Comparison of ENCODE assay signal across 8 mouse cellular contexts in genomic region chr6:8209866-8210186, GRCm38 (mm10). TPM values are rescaled to one million over a fixed set of nuclear protein-coding genes. Genes with fewer than 3 reads are reported as not detected.
A peak's percentile ranks its signal among the peaks of the same experiment; 100 is the strongest.
DNase-seq lines count a peak whose midpoint lies in the region; ATAC-seq and TF ChIP-seq lines count a peak whose summit lies in the region.

No protein-coding gene starts in this region.

- TF ChIP-seq CTCF in hindbrain, postnatal 0 days (IDR thresholded peaks at IDR 0.05; ENCODE audit: low read depth) = no peak

- H3K4me1 ChIP-seq in hindbrain, postnatal 0 days (ENCODE audit: insufficient read depth, low read length) = 0 out of 2 replicates have a peak, but pooled peaks cover 4% of the 10 kb centered on the region
- H3K4me1 ChIP-seq in midbrain, embryonic 12.5 days = peaks cover 11% of the 10 kb centered on the region

- no peaks in the 10 kb centered on the region for H3K27me3 ChIP-seq in hindbrain, postnatal 0 days (ENCODE audit: insufficient read depth, low read length)
- no peaks in the 10 kb centered on the region for H3K27me3 ChIP-seq in midbrain, embryonic 12.5 days

- H3K27ac ChIP-seq in hindbrain, postnatal 0 days = peak overlapping the region; percentile 93; the same call in 1 of the 2 replicates
- H3K27ac ChIP-seq in midbrain, embryonic 12.5 days (replicated peaks) = peak overlapping the region; percentile 94

- peak; percentile 14 for DNase-seq in adrenal gland, postnatal 10 days
- DNase-seq in adrenal gland, postnatal 14 days = no peak
- DNase-seq in right cerebral cortex, postnatal 10 days (ENCODE audit: low spot score in 2 of 2) = peak; percentile 35 to 45
- DNase-seq in right cerebral cortex, postnatal 25 days = no peak
- peak; percentile 63 for DNase-seq in hindbrain, postnatal 0 days (ENCODE audit: low spot score)
- no peak for DNase-seq in frontal cortex, postnatal 14 days (ENCODE audit: low spot score in 2 of 2)
- DNase-seq in left cerebral cortex, postnatal 14 days (ENCODE audit: low spot score in 2 of 2) = no peak

- ATAC-seq in hindbrain, postnatal 0 days = no peak
- ATAC-seq in midbrain, embryonic 12.5 days (ENCODE audit: low FRiP score, low read depth) = no peak; the same call in 1 of the 2 replicates

- H3K9ac ChIP-seq in hindbrain, postnatal 0 days (replicated peaks; ENCODE audit: low read length) = peak overlapping the region; percentile 88
- H3K9ac ChIP-seq in midbrain, embryonic 12.5 days (replicated peaks) = peak overlapping the region; percentile 87

- H3K36me3 ChIP-seq in hindbrain, postnatal 0 days (ENCODE audit: insufficient read depth, low read length) = no peaks in the 10 kb centered on the region
- H3K36me3 ChIP-seq in midbrain, embryonic 12.5 days = peaks cover under 1% of the 10 kb centered on the region; the same call in 1 of the 2 replicates

- no peaks in the 10 kb centered on the region for H3K9me3 ChIP-seq in hindbrain, postnatal 0 days (ENCODE audit: low read length)
- H3K9me3 ChIP-seq in midbrain, embryonic 12.5 days = no peaks in the 10 kb centered on the region

- WGBS in hindbrain, postnatal 0 days = 12% methylated on average over 10 of the region's 10 CpGs
- 11% methylated on average over 10 of the region's 10 CpGs for WGBS in midbrain, embryonic 12.5 days

- H3K4me2 ChIP-seq in hindbrain, postnatal 0 days (ENCODE audit: low read depth, low read length) = peak overlapping the region; percentile 55
- H3K4me2 ChIP-seq in midbrain, embryonic 12.5 days (replicated peaks) = peak overlapping the region; percentile 55

- peak overlapping the region; percentile 77 for H3K4me3 ChIP-seq in hindbrain, postnatal 0 days (ENCODE audit: low read length)
- H3K4me3 ChIP-seq in midbrain, embryonic 12.5 days = peak overlapping the region; percentile 79

- intact Hi-C loops in left cerebral cortex, postnatal 14 days (cut with DNase I) = no loop called here

RNA-seq across cellular contexts. Expression of gene Mios, which starts 0.8 kb away (rescaled TPM):
- total RNA-seq in adrenal gland, postnatal 10 days (2021) = 10 to 100 TPM; 18.4 to 21.6 TPM
- total RNA-seq in adrenal gland, postnatal 14 days (2021) = 18.0 and 18.6 TPM in 2 replicates
- 18.9 and 20.8 TPM in 2 replicates for total RNA-seq in hindbrain, postnatal 0 days (2014; rRNA removed)
- polyA plus RNA-seq in hindbrain, postnatal 0 days (2015; fragmentation: Nextera tagmentation; extraction: Ambion mirVana) = 21.3 and 21.4 TPM in 2 replicates
- 27.6 and 29.0 TPM in 2 replicates for polyA plus RNA-seq in midbrain, embryonic 12.5 days (2016; fragmentation: Nextera tagmentation; extraction: Ambion mirVana)
- 10 to 100 TPM; 22.1 to 24.3 TPM for total RNA-seq in left cerebral cortex, postnatal 14 days (2021)

RNA-seq across cellular contexts. Expression of gene Col28a1, which starts 17.4 kb away (rescaled TPM):
- total RNA-seq in adrenal gland, postnatal 10 days (2021) = 1 to 10 TPM; 4.5 to 6.7 TPM
- total RNA-seq in adrenal gland, postnatal 14 days (2021) = 3.5 and 4.7 TPM in 2 replicates
- 0.75 and 0.94 TPM in 2 replicates for total RNA-seq in hindbrain, postnatal 0 days (2014; rRNA removed)
- polyA plus RNA-seq in hindbrain, postnatal 0 days (2015; fragmentation: Nextera tagmentation; extraction: Ambion mirVana) = 1.4 and 1.5 TPM in 2 replicates
- 0.08 TPM in 1 of 2 replicates, not detected in the other for polyA plus RNA-seq in midbrain, embryonic 12.5 days (2016; fragmentation: Nextera tagmentation; extraction: Ambion mirVana)
- 1 to 10 TPM; 1.0 to 1.1 TPM for total RNA-seq in left cerebral cortex, postnatal 14 days (2021)

RNA-seq across cellular contexts. Expression of gene Rpa3, which starts 49.1 kb away (rescaled TPM):
- 10 to 100 TPM; 40.0 to 47.4 TPM for total RNA-seq in adrenal gland, postnatal 10 days (2021)
- 32.2 and 34.6 TPM in 2 replicates for total RNA-seq in adrenal gland, postnatal 14 days (2021)
- 10.1 and 23.8 TPM in 2 replicates for total RNA-seq in hindbrain, postnatal 0 days (2014; rRNA removed)
- polyA plus RNA-seq in hindbrain, postnatal 0 days (2015; fragmentation: Nextera tagmentation; extraction: Ambion mirVana) = 38.6 and 48.9 TPM in 2 replicates
- 149 and 155 TPM in 2 replicates for polyA plus RNA-seq in midbrain, embryonic 12.5 days (2016; fragmentation: Nextera tagmentation; extraction: Ambion mirVana)
- total RNA-seq in left cerebral cortex, postnatal 14 days (2021) = 10 to 100 TPM; 15.0 to 16.6 TPM

RNA-seq across cellular contexts. Expression of gene Umad1, which starts 49.3 kb away (rescaled TPM):
- 10 to 100 TPM; 10.1 to 11.5 TPM for total RNA-seq in adrenal gland, postnatal 10 days (2021)
- total RNA-seq in adrenal gland, postnatal 14 days (2021) = 11.1 and 14.5 TPM in 2 replicates
- total RNA-seq in hindbrain, postnatal 0 days (2014; rRNA removed) = 16.9 and 24.2 TPM in 2 replicates
- polyA plus RNA-seq in hindbrain, postnatal 0 days (2015; fragmentation: Nextera tagmentation; extraction: Ambion mirVana) = 56.6 and 57.8 TPM in 2 replicates
- polyA plus RNA-seq in midbrain, embryonic 12.5 days (2016; fragmentation: Nextera tagmentation; extraction: Ambion mirVana) = 29.7 and 32.1 TPM in 2 replicates
- 10 to 100 TPM; 32.6 to 33.5 TPM for total RNA-seq in left cerebral cortex, postnatal 14 days (2021)

RNA-seq across cellular contexts. Expression of gene Gm45062, which starts 49.4 kb away (rescaled TPM):
- total RNA-seq in adrenal gland, postnatal 10 days (2021) = 1 to 10 TPM; 1.4 to 2.1 TPM
- 2.0 TPM in 1 of 2 replicates, not detected in the other for total RNA-seq in adrenal gland, postnatal 14 days (2021)
- total RNA-seq in hindbrain, postnatal 0 days (2014; rRNA removed) = 1.8 and 6.6 TPM in 2 replicates
- polyA plus RNA-seq in hindbrain, postnatal 0 days (2015; fragmentation: Nextera tagmentation; extraction: Ambion mirVana) = 4.7 and 4.9 TPM in 2 replicates
- 15.8 and 20.5 TPM in 2 replicates for polyA plus RNA-seq in midbrain, embryonic 12.5 days (2016; fragmentation: Nextera tagmentation; extraction: Ambion mirVana)
- 1 to 10 TPM; 2.7 to 7.7 TPM for total RNA-seq in left cerebral cortex, postnatal 14 days (2021)

Comparison
In these comparisons a context has a peak if more than half of its experiments do, and no peak if none do; other contexts are left out.
1. DNase-seq: peak in adrenal gland, postnatal 10 days (single experiment), right cerebral cortex, postnatal 10 days (2 of 2) and hindbrain, postnatal 0 days (single experiment); none in adrenal gland, postnatal 14 days (single experiment), right cerebral cortex, postnatal 25 days (single experiment), frontal cortex, postnatal 14 days (0 of 2) and left cerebral cortex, postnatal 14 days (0 of 2).